Mouse (Mus musculus): ENCODE data around the gene Akna. TPM values are rescaled to one million over a fixed set of nuclear protein-coding genes. Genes with fewer than 3 reads are reported as not detected.

The Akna gene
- total RNA-seq, 1 experiment from 2014 or later = 70.1 TPM

DNA sequence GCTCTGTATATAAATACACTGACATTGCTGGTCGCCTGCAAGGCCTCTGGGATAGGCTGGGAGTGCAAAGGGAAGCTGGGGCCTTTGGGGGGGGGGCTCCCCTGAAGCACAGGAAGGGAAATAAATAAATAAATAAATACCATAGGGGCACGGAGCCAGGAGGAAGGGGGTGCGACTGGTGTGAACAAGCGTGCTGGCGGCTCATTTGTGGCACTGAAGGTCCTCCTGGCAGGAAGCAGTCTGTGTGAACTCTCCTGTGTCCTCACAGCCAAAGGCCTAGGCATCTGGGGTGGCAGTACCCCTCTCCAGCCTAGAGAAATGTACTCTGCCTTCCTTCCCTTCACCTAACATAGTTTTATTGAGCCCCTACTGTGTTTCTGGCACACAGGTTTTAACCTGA, 11.8 kb upstream of the Akna start:
- no peak for ATAC-seq (replicated peaks; ENCODE audit: insufficient number of reproducible peaks, low FRiP score, low TSS enrichment, poor library complexity, severe bottlenecking)

- ATAC-seq (replicated peaks; ENCODE audit: insufficient number of reproducible peaks, low FRiP score, low TSS enrichment, poor library complexity, severe bottlenecking) = no peak
These were observed 8.1 kb upstream of the Akna start for GRCm38 (mm10) chr4:63411222-63411621.

DNA sequence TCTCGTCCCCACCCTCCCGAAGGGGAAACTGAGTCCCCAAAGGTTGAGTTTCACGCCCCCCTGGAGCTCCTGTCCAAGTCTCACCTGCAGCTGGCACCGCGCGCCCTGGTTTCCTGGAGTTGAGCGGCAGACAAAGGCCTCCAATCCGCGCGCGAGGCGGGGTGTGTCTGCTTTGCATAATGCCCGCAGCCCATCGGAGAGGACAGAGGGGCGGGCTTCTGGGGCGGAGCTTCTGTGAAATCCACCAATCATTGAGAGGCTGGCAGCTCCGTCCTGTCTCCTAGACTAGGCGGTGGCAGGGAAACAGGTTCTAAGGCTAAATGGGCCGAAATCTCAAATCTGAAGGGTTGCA, 7.4 kb upstream of the Akna start:
- ATAC-seq (replicated peaks; ENCODE audit: insufficient number of reproducible peaks, low FRiP score, low TSS enrichment, poor library complexity, severe bottlenecking) = peak; percentile 79

- peak; percentile 18 for ATAC-seq (replicated peaks; ENCODE audit: insufficient number of reproducible peaks, low FRiP score, low TSS enrichment, poor library complexity, severe bottlenecking)
These were observed 6.9 kb upstream of the Akna start for GRCm38 (mm10) chr4:63409908-63410582.

DNA sequence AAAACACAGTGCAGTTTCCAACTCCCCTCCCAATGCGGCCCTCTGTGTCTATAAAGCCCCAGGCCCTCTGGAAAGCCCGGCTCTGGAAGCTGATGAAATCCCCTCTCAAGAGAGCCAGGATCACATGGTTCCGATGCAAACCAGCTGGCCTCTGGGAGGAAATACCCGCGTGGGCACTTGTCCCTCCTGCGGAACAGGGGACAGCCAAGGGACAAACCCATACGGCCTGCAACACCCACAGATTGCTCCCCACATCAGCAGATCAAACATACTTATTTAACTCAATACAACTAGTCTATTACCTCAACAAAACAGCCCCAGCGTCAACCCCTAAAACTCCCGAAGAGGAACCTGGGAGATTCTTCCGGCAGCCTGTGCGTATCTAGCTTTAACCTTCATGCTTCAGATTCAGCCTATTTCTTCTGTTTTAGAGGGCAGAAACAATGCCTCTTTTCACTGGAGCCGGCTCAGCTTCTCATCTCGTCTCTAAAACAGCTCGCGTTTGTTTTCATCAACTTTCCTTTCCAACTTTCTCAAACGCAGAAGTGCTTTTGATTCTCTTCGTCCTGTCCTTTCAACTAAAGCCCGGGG, 6.3 kb upstream of the Akna start:
- ATAC-seq (replicated peaks; ENCODE audit: insufficient number of reproducible peaks, low FRiP score, low TSS enrichment, poor library complexity, severe bottlenecking) = no peak

- peak; percentile 33 for ATAC-seq (replicated peaks; ENCODE audit: insufficient number of reproducible peaks, low FRiP score, low TSS enrichment, poor library complexity, severe bottlenecking)
These were observed 5.5 kb upstream of the Akna start for GRCm38 (mm10) chr4:63408649-63409048.

DNA sequence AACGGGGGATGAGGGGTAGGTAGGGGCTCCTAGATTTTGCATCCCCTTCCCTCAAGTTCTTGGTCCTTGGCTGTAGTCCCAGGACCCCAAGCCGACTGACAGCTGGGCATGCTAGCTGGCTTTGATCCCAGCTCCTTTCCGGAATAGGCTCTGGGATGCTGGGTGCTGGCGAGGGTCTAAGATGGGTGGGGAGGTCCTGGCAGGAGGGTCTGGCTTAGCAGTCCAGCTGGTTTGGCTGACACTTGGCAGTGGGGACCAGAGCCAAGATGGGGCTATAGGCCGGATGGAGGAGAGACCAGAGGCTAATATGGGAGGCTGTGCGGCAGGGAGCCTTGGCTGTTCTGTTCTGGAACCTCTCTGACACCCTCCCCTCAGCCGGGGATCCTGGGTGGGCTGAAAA, 5.1 kb upstream of the Akna start:
- no peak for ATAC-seq (replicated peaks; ENCODE audit: insufficient number of reproducible peaks, low FRiP score, low TSS enrichment, poor library complexity, severe bottlenecking)

DNA sequence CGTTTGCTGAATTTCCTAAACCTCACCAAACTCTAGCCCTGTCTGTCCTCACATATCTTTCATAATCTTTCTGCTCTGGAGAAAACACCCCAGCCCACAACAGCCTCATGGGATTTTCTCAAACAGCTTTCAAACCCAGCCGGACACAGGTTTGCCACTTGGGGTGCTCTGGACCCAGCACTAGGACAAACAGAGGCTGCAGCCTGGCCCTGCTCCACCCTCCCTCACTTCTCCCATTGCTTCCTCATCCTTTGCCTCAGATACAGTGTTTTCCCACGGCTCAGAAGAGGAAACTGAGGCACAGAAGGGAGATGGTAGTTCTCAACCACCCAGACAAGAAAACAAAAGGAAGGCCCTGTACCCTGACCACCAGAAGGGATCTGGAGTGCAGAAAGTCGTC, 2.5 kb upstream of the Akna start:
- ATAC-seq (replicated peaks; ENCODE audit: insufficient number of reproducible peaks, low FRiP score, low TSS enrichment, poor library complexity, severe bottlenecking) = no peak

DNA sequence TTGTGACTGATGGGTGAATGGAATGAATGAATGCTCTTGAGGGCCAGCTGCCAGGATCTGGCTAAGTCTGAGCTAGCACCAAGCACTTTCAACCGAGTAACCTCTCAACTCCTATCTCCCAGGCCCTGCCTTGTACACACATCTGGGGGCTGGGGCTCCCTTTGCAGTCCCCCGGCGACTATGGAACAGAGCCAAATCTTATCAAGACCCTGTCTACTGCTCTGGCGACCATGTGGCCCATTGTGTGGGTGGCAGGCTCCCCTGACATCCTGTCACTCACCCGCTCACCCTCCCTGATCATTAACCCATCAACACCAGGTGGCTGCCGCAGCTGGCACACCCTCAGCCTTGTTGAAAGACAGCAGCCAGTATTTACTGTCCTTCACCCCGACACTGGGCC, 1.9 kb upstream of the Akna start:
- ATAC-seq (replicated peaks; ENCODE audit: insufficient number of reproducible peaks, low FRiP score, low TSS enrichment, poor library complexity, severe bottlenecking) = no peak

GRCm38 (mm10) chr4:63404205-63404604, 1.1 kb upstream of the Akna start:
- ATAC-seq (replicated peaks; ENCODE audit: insufficient number of reproducible peaks, low FRiP score, low TSS enrichment, poor library complexity, severe bottlenecking) = 0 out of 2 replicates have a peak, but pooled peaks have one; percentile 4

DNA sequence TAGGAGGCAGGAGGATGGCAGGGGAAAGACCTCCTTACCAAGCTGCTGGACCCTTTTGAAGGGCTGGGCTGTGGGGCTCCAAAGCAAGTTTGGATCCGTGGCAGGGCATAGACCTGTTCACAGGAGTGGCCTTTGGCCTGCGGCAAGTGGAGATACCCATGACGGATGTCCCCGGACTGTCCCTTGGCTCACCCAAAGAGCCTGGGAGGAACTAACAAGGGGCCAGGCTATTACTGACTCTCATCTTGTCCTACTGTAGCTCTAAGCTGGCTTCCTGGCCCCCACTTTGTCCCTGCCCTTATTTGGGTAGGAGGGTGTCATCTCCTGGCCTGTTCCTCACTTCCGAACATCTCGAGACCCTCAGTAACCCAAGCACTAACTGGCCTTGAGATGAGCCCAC, 596 bp downstream of the Akna start:
- ATAC-seq (replicated peaks; ENCODE audit: insufficient number of reproducible peaks, low FRiP score, low TSS enrichment, poor library complexity, severe bottlenecking) = no peak

- no peak for ATAC-seq (replicated peaks; ENCODE audit: insufficient number of reproducible peaks, low FRiP score, low TSS enrichment, poor library complexity, severe bottlenecking)
These were observed 1.1 kb downstream of the Akna start for GRCm38 (mm10) chr4:63402056-63402455.

DNA sequence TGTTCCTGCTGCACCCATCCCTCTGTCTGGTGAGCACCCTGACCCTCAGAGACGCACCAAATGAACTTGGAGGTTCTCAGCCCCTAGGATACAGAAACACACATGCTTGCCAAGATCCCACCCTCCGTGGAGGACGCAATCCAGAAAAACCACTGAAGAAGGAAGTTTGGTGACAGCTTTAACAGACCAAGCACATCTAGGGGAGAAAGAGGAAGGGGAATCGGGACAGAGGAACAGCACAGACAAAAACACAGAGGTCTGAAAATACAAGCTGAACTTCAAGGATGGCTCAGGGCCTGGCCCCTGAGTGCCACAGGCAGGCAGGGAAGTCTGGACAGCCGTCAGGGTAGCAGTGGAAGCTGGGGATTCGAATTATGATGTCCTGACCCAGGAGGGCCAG, 1.5 kb downstream of the Akna start:
- ATAC-seq (replicated peaks; ENCODE audit: insufficient number of reproducible peaks, low FRiP score, low TSS enrichment, poor library complexity, severe bottlenecking) = 0 out of 2 replicates have a peak, but pooled peaks have one; percentile 5

GRCm38 (mm10) chr4:63400541-63401306, 2.4 kb downstream of the Akna start:
- ATAC-seq (replicated peaks; ENCODE audit: insufficient number of reproducible peaks, low FRiP score, low TSS enrichment, poor library complexity, severe bottlenecking) = peak; percentile 16

DNA sequence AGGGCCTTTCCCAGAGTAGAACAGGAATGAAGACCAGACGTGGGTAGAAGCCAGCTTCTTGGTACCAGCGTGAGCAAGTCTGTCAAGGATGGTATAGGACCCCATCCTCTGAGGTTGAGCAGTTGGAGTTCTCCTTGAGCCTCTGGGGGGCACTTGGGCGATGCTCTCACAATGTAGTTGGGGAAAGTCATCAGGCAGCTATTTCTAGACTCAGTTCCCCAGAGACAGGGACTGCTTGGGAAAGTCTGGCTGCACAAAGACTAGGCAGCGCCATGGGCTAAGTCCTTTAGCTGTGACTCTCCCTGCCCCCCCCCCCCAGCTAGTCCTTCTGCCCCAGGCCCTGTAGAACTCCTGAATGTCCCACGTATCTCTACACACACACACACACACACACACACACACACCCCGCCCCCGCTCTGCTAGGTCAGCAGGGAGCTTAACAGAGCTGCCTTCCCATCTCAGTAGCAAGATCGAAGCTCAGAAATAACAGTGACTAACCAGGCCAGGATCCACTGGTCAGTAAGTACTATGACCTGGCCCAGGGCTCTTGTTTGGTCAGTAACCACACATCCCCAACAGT, 3.4 kb downstream of the Akna start:
- no peak for ATAC-seq (replicated peaks; ENCODE audit: insufficient number of reproducible peaks, low FRiP score, low TSS enrichment, poor library complexity, severe bottlenecking)

GRCm38 (mm10) chr4:63398854-63399609, 4.1 kb downstream of the Akna start:
- ATAC-seq (replicated peaks; ENCODE audit: insufficient number of reproducible peaks, low FRiP score, low TSS enrichment, poor library complexity, severe bottlenecking) = peak; percentile 70

GRCm38 (mm10) chr4:63397981-63398537, 5.1 kb downstream of the Akna start:
- no peak for ATAC-seq (replicated peaks; ENCODE audit: insufficient number of reproducible peaks, low FRiP score, low TSS enrichment, poor library complexity, severe bottlenecking)

DNA sequence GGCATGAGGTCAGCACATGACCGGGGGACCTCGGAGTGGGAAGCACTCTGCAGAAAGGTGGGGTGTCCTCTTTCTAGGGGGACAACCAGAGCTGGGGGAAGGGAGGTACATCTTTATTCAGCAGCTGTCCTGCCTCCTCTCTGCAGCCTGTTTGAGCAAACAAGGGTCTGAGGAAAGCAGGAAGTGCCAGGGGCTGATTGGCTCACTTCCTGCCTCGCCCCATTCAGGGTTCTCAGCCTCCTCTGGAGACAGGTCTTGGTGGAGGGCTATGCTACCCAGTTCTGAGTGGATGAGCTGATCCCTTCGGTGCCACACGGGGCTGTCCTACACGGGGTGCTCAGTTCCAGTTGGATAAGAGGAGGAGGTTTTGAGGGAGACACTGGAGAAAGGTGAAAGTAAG, 11.8 kb downstream of the Akna start:
- ATAC-seq (replicated peaks; ENCODE audit: insufficient number of reproducible peaks, low FRiP score, low TSS enrichment, poor library complexity, severe bottlenecking) = peak; percentile 62
